Mouse (Mus musculus): ENCODE measurements around the gene Sptb. TPM values are rescaled to one million over a fixed set of nuclear protein-coding genes. Genes with fewer than 3 reads are reported as not detected.

Sptb gene
- total RNA-seq, 2 experiments from 2014 or later, result 0.04 to 0.93 TPM

Other genes starting within 250 kb of the Sptb start
- gene Plekhg3, start 179.7 kb downstream of the Sptb start, total RNA-seq (2014; fragmentation: Nextera tagmentation), result 19.6 and 20.5 TPM in 2 replicates
- gene Plekhg3, start 179.7 kb downstream of the Sptb start, total RNA-seq (2017), result 13.3 and 15.6 TPM in 2 replicates
- 73.3 and 90.6 TPM in 2 replicates for gene Churc1, start 55.0 kb upstream of the Sptb start, total RNA-seq (2014; fragmentation: Nextera tagmentation)
- gene Churc1, start 55.0 kb upstream of the Sptb start, total RNA-seq (2017), result 40.6 and 62.0 TPM in 2 replicates
- gene Fntb, start 55.0 kb upstream of the Sptb start, total RNA-seq (2014; fragmentation: Nextera tagmentation), result 17.4 and 19.3 TPM in 2 replicates
- gene Fntb, start 55.0 kb upstream of the Sptb start, total RNA-seq (2017), result 5.2 and 8.8 TPM in 2 replicates
- not detected in 2 replicates for gene Gpx2, start 85.0 kb upstream of the Sptb start, total RNA-seq (2014; fragmentation: Nextera tagmentation)
- not detected in 2 replicates for gene Gpx2, start 85.0 kb upstream of the Sptb start, total RNA-seq (2017)
- gene Rab15, start 112.4 kb upstream of the Sptb start, total RNA-seq (2014; fragmentation: Nextera tagmentation), result not detected in 2 replicates
- not detected in 2 replicates for gene Rab15, start 112.4 kb upstream of the Sptb start, total RNA-seq (2017)

Data from granulocyte monocyte progenitor cell, adult 5-6 weeks (primary cell).